Mouse (Mus musculus): ENCODE results near the gene Vps41. TPM values are rescaled to one million over a fixed set of nuclear protein-coding genes. Genes with fewer than 3 reads are reported as not detected.
A peak's percentile ranks its signal among the peaks of the same experiment; 100 is the strongest.

Gene Vps41
- polyA plus RNA-seq, 1 experiment from 2014 or later: 53.5 TPM

DNA sequence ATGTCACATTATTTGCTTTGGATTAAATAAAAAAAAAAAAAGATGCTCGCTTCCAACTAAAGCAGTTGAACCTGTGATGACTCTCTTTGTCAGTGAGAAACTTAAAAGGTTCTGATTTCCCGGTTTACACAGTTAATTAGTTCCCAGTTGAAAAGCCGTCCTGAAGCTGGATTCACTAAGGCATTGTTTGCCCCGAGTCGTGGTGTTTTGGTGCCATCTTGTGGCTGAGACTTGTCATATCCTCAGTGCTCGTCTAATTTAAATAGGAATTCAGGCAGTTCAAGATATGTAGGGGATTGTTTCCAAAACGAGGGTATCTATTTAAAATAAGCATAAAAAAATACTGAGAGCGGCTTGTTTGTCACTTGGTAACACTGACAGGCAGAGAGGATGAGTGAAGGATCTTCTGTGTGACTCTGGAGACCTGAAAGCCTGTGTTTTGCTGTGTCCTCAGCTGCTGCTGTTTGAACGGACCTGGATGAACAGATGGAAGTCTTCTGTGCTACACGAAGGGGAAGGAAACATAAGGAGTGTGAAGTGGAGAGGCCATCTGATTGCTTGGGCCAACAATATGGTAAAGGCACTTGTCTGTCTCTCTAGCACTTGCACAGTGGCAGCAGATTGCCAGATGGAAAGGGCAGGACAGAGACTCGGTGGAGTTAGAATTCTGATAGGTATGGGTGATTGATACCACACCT is 93.0 kb downstream of the Vps41 start:
- WGBS: 25% methylated on average over 11 of the region's 11 CpGs
- peaks cover 14% of the 10 kb centered on the region; the same call in 1 of the 2 replicates for H3K36me3 ChIP-seq
- DNase-seq (ENCODE audit: low spot score): peak; percentile 78
- no peak overlapping the region for H3K27ac ChIP-seq
- H3K4me3 ChIP-seq: no peak overlapping the region
- H3K9me3 ChIP-seq: no peaks in the 10 kb centered on the region
- no peaks in the 10 kb centered on the region for H3K4me1 ChIP-seq
- H3K27me3 ChIP-seq (ENCODE audit: insufficient read depth, poor library complexity, severe bottlenecking): no peaks in the 10 kb centered on the region

DNA sequence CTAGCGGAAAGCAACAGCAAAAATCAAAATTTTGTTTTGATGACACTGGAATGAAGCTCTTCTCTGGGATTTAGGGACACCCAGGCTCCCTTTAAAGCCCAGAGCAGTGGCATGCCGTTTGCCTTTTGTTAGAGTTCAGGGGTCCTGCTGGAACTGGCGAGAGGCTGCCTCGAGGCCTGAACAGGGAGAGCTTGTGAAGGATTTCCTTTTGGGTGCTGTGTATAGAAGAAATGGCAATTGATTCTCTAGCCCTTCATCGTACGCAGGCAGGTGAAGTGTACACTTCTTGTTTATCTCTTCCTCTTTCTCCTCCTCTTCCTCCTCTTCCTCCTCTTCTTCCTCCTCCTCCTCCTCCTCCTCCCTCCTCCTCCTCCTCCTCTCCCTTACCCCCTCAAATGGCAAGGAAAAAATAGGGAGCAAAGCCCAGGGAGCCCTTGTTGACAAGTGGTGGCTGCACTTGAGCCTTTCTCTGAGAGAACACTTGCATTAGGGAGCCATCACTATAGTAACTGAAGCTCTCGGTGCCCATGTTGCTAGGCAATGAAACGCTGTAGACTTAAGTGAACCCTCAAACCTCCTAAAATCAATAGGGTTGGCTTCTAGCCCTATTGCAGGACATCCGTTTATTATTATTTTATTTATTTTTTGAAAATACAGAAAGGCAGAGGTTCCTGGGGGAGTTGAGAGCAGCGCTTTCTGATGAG is 107.5 kb downstream of the Vps41 start:
- no peak for DNase-seq (ENCODE audit: low spot score)
- H3K9me3 ChIP-seq: no peaks in the 10 kb centered on the region
- H3K27ac ChIP-seq: no peak overlapping the region
- no peaks in the 10 kb centered on the region for H3K27me3 ChIP-seq (ENCODE audit: insufficient read depth, poor library complexity, severe bottlenecking)
- H3K4me1 ChIP-seq: no peaks in the 10 kb centered on the region
- H3K4me3 ChIP-seq: no peak overlapping the region
- peaks cover 6% of the 10 kb centered on the region; the same call in 1 of the 2 replicates for H3K36me3 ChIP-seq
- 80% methylated on average over 10 of the region's 10 CpGs for WGBS

DNA sequence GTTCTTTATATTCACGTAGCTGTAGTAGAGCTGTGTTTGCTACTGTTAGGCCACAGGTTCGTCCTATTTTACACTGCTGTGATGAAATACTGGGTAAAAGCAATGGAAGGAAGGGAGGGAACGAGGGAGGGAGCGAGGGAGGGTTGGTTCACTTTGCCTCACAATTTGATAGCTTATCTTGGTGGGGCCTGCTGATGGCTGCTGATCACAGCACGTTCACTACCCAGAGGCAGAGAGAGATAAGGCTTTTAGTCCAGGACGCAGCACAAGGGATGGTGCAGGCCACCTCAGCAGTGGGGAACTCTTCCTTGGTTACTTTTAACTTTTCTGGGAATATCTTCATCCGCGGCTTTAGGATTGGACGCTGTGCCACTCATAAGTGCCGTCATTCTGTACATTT is 109.9 kb downstream of the Vps41 start:
- 58% methylated on average over 10 of the region's 10 CpGs for WGBS
- no peak for DNase-seq (ENCODE audit: low spot score)
- Histone ChIP-seq H3K36me3 (peaks cover 6% of the 10 kb centered on the region; the same call in 1 of the 2 replicates), H3K27me3 (ENCODE audit: insufficient read depth, poor library complexity, severe bottlenecking) (no peaks in the 10 kb centered on the region), H3K27ac (no peak overlapping the region), H3K9me3 (no peaks in the 10 kb centered on the region), H3K4me3 (no peak overlapping the region), H3K4me1 (no peaks in the 10 kb centered on the region)

DNA sequence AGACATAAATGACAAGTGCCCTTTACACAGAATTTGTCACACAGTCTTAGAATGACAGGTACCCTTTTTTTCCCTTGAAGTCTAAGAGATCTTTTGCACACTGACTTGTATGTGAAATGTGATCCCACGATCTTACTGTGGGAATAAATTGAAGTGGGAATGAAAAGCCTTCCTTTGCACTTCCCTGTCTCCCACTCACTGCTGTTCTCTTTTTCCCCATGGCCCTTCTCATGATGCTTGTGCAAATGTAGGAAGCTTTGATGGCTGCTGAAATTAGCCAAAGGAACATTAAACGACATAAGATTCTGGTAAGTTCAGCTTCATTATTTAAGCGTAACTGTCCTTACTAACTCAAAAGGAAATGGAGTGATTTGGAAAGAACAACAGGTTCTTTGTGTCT is 113.4 kb downstream of the Vps41 start:
- Histone ChIP-seq H3K4me3 (no peak overlapping the region), H3K27ac (no peak overlapping the region), H3K9me3 (no peaks in the 10 kb centered on the region), H3K27me3 (ENCODE audit: insufficient read depth, poor library complexity, severe bottlenecking) (no peaks in the 10 kb centered on the region), H3K4me1 (no peaks in the 10 kb centered on the region), H3K36me3 (peaks cover 6% of the 10 kb centered on the region; the same call in 1 of the 2 replicates)
- WGBS: 87% methylated on average over 3 of the region's 3 CpGs
- DNase-seq (ENCODE audit: low spot score): no peak

DNA sequence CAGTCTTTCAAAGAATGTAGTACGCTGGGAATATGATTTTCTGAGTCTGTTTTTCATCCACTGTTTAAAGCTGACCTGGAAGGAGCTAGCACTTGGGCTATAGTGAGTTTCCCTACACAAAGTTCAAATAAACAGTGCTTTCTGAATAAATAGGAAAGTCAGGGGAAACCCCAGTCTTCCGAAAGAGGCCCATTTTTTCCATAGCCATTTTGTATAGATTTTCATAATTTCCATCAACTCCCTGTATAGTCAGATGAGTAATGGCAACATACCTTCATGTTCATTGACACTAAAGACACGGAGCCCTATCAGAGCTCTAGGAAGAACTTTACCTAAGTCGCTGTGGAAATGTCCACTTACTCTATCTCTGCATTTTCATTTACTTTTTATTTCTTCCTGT is 122.1 kb downstream of the Vps41 start:
- no peaks in the 10 kb centered on the region for H3K4me1 ChIP-seq
- WGBS: 86% methylated on average over 4 of the region's 4 CpGs
- H3K36me3 ChIP-seq: 0 out of 2 replicates have a peak, but pooled peaks cover 3% of the 10 kb centered on the region
- H3K27me3 ChIP-seq (ENCODE audit: insufficient read depth, poor library complexity, severe bottlenecking): no peaks in the 10 kb centered on the region
- H3K4me3 ChIP-seq: no peak overlapping the region
- H3K9me3 ChIP-seq: no peaks in the 10 kb centered on the region
- no peak for DNase-seq (ENCODE audit: low spot score)
- no peak overlapping the region for H3K27ac ChIP-seq

DNA sequence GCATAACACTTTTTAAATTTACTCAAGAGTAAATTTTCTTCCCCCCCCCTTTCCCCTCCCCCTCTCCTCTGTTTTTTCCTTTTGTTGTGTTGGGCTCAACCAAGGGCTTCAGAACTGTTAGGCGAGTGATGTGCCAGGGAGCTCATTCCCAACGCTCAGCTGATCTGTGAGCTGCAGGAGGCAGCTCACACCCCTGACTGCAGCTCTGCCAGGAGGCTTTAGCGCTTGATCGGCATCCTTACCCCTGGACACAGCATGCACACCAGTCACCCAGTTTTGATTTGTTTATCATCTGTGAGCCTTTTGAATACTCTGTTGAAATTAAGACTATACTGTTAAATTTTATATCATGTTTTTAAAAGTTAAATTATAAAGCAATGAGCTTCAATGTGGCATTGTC is 123.3 kb downstream of the Vps41 start:
- Histone ChIP-seq H3K4me1 (no peaks in the 10 kb centered on the region), H3K36me3 (0 out of 2 replicates have a peak, but pooled peaks cover 3% of the 10 kb centered on the region), H3K9me3 (no peaks in the 10 kb centered on the region), H3K27ac (no peak overlapping the region), H3K4me3 (no peak overlapping the region), H3K27me3 (ENCODE audit: insufficient read depth, poor library complexity, severe bottlenecking) (no peaks in the 10 kb centered on the region)
- DNase-seq (ENCODE audit: low spot score): no peak
- WGBS: 51% methylated on average over 4 of the region's 4 CpGs

DNA sequence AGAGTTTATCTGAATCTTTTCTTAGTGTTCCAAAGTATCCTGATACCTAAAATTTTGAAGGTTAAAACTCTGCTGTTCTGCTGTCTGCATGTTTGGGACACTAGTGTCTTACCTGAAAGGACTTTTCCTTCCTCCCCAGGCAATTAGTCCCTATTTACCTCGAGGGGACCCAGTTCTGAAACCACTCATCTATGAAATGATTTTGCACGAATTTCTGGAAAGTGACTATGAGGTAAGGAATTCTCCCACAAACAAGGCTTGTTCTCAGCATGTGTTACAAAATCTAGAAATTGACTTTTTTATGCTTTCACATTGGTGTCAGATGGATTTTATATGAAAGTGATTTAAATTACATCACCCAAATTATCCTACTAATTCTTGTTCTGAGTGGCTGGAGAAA is 123.9 kb downstream of the Vps41 start:
- Histone ChIP-seq H3K36me3 (0 out of 2 replicates have a peak, but pooled peaks cover 3% of the 10 kb centered on the region), H3K27me3 (ENCODE audit: insufficient read depth, poor library complexity, severe bottlenecking) (no peaks in the 10 kb centered on the region), H3K9me3 (no peaks in the 10 kb centered on the region), H3K4me3 (no peak overlapping the region), H3K4me1 (no peaks in the 10 kb centered on the region), H3K27ac (no peak overlapping the region)
- DNase-seq (ENCODE audit: low spot score): no peak
- 75% methylated on average over 2 of the region's 2 CpGs for WGBS

DNA sequence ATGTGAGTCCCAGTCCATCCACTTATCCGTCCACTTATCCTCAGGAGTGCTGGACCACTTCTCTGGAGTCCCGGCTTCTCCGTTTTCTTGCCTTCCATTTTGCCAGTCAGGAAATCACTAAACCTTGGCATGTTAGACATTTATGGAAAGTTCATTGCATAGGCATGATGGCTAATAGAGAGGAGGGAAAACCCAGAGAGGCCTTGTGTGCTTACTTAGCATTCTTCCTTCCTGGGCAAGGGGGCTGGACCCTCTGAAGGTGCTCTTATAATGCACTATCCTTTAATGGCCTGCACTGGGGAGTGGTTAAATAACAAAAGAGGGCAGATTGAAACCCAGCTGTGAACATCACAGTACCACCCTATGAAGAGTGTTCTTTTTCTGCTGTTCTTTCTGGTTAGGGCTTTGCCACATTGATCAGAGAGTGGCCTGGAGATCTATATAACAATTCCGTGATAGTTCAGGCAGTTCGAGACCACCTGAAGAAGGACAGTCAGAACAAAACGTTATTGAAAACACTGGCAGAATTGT is 124.7 kb downstream of the Vps41 start:
- H3K27ac ChIP-seq: no peak overlapping the region
- no peaks in the 10 kb centered on the region for H3K9me3 ChIP-seq
- no peak for DNase-seq (ENCODE audit: low spot score)
- peaks cover 9% of the 10 kb centered on the region; the same call in 1 of the 2 replicates for H3K36me3 ChIP-seq
- H3K4me1 ChIP-seq: no peaks in the 10 kb centered on the region
- WGBS: 84% methylated on average over 6 of the region's 6 CpGs
- no peaks in the 10 kb centered on the region for H3K27me3 ChIP-seq (ENCODE audit: insufficient read depth, poor library complexity, severe bottlenecking)
- H3K4me3 ChIP-seq: no peak overlapping the region

DNA sequence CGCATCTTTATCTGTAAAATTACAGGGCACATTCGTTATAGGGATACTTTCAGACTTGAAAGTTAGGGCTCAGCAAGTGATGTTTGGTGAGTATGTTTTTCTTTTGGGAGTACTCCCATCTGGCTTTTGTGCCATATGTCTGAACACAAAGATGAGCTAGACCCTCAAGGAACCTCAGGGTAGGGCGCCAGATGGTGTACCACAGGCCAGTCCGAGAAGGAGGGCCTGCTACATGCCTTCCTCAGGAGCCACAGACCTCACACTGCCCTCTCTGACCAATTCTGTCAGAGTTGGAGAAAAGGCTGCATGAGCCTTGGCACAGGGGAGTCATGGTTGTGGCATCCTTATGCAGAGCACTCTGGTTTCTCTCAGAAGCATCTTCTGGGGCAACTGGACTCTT is 125.5 kb downstream of the Vps41 start:
- 86% methylated on average over 4 of the region's 4 CpGs for WGBS
- H3K4me1 ChIP-seq: 0 out of 2 replicates have a peak, but pooled peaks cover 2% of the 10 kb centered on the region
- H3K27ac ChIP-seq: no peak overlapping the region

DNA sequence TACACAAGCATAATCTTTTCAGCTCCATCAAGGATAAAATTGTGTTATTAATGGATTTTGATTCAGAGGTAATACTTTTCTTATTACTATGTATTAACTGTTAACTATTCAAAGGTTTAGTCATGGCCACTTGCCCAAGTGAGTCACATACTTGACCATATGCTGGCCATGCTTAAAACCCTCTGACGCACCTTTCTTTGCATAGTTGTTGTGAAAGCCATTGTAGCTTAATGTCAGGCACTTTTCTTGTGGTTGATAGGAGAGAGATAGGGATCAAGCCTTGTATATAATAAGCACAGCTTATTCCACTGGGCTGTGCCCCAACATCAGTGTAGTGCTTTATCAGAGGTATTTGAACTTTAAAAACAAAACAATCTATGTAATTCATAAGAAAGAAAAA is 126.5 kb downstream of the Vps41 start:
- Histone ChIP-seq H3K27me3 (ENCODE audit: insufficient read depth, poor library complexity, severe bottlenecking) (no peaks in the 10 kb centered on the region), H3K36me3 (peaks cover 9% of the 10 kb centered on the region; the same call in 1 of the 2 replicates), H3K27ac (no peak overlapping the region), H3K4me1 (0 out of 2 replicates have a peak, but pooled peaks cover 3% of the 10 kb centered on the region), H3K9me3 (no peaks in the 10 kb centered on the region), H3K4me3 (no peak overlapping the region)
- 86% methylated on average over 1 of the region's 1 CpGs for WGBS
- DNase-seq (ENCODE audit: low spot score): no peak

More for the DNA sequence above, 125.5 kb downstream of the Vps41 start:
- DNase-seq (ENCODE audit: low spot score): no peak
- peaks cover 9% of the 10 kb centered on the region; the same call in 1 of the 2 replicates for H3K36me3 ChIP-seq
- H3K4me3 ChIP-seq: no peak overlapping the region
- no peaks in the 10 kb centered on the region for H3K27me3 ChIP-seq (ENCODE audit: insufficient read depth, poor library complexity, severe bottlenecking)
- no peaks in the 10 kb centered on the region for H3K9me3 ChIP-seq

DNA sequence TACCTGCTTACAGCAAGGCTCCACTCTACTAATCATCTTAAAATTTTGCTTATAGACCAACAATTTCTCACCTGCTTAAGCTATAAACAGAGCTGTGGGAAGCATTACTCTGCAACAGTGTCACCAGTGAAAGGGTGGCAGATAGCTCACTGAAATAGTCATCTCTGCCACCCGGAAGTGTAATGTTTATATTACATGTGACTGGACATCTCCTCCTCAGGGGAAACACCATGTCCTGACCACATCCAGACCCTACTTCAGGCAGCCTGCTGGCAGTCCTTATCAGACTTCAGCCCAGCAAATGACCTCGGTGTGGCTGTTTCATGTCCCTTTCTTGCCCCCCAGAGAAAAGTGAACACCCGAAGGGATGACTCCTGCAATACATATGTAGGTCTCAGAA is 130.3 kb downstream of the Vps41 start:
- Histone ChIP-seq H3K27me3 (ENCODE audit: insufficient read depth, poor library complexity, severe bottlenecking) (no peaks in the 10 kb centered on the region), H3K4me3 (no peak overlapping the region), H3K4me1 (0 out of 2 replicates have a peak, but pooled peaks cover 3% of the 10 kb centered on the region), H3K27ac (no peak overlapping the region), H3K36me3 (peaks cover 11% of the 10 kb centered on the region; the same call in 1 of the 2 replicates), H3K9me3 (no peaks in the 10 kb centered on the region)
- no peak for DNase-seq (ENCODE audit: low spot score)
- WGBS: 26% methylated on average over 3 of the region's 3 CpGs

DNA sequence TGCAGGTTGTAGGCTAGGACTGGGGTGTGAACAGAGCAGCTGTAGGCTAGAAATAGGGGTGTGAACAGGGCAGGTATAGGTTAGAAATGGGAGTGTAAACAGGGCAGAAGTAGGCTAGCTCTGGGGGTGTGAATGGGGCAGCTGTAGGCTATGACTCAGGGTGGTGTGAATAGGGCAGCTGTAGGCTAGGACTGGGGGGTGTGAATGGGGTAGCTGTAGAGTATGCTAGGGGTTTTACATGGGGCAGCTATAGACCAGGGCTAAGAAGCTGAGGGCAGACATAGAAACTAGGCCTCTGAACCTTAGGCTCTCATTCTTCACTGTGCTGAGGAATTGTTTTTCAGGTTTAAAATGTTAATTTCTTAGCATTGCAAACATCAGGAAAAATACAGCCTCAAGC is 132.5 kb downstream of the Vps41 start:
- peaks cover 15% of the 10 kb centered on the region; the same call in 1 of the 2 replicates for H3K36me3 ChIP-seq
- DNase-seq (ENCODE audit: low spot score): no peak
- H3K9me3 ChIP-seq: no peaks in the 10 kb centered on the region
- no peaks in the 10 kb centered on the region for H3K27me3 ChIP-seq (ENCODE audit: insufficient read depth, poor library complexity, severe bottlenecking)
- no peak overlapping the region for H3K4me3 ChIP-seq
- H3K27ac ChIP-seq: no peak overlapping the region
- 0 out of 2 replicates have a peak, but pooled peaks cover 3% of the 10 kb centered on the region for H3K4me1 ChIP-seq

DNA sequence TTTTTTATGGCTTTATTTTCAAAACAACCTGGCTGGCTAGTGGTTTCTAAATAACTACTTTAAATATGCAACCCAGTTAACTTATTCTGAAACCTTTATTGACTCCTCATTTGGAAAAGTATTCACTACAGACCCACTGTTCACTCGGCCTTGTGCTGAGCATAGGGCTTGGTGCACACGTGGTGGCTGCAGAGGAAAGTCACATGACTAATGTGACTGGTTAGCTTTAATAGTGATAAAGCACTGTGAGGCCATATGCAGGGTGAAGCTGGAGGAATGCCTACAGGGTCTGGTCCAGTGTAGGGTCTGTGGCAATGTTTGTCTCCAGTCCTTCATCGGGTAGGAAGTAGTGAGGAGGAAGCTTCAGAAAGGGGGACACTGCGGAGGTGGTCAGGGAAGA is 134.1 kb downstream of the Vps41 start:
- Histone ChIP-seq H3K9me3 (no peaks in the 10 kb centered on the region), H3K4me1 (0 out of 2 replicates have a peak, but pooled peaks cover 3% of the 10 kb centered on the region), H3K36me3 (peaks cover 13% of the 10 kb centered on the region; the same call in 1 of the 2 replicates), H3K27ac (no peak overlapping the region), H3K4me3 (no peak overlapping the region), H3K27me3 (ENCODE audit: insufficient read depth, poor library complexity, severe bottlenecking) (no peaks in the 10 kb centered on the region)
- WGBS: 80% methylated on average over 4 of the region's 4 CpGs
- no peak for DNase-seq (ENCODE audit: low spot score)
